Mouse (Mus musculus) hindbrain, postnatal 0 days (tissue): ENCODE results near the gene Urb2. TPM values are rescaled to one million over a fixed set of nuclear protein-coding genes. Genes with fewer than 3 reads are reported as not detected.

Experiments
- ATAC-seq: fragments of 200-750 bp; cut with Nextera tagmentation; 2 replicates; pipeline ENCODE4 v1.8.0; 2017; ENCODE audit warnings: mild to moderate bottlenecking, moderate TSS enrichment, moderate library complexity
- DNase-seq: peaks from one replicate; pipeline ENCODE4 v3.0.0-alpha.2; 2015; ENCODE audit warnings: low spot score
- H3K27ac ChIP-seq: fragments of 300-500 bp; sonication (generic); 2 replicates; pipeline ENCODE4 v1.5.1; 2014; ENCODE audit warnings: mild to moderate bottlenecking
- H3K27me3 ChIP-seq: fragments of 300-500 bp; sonication (generic); 2 replicates; pipeline ENCODE4 v1.6.1; 2014; ENCODE audit warnings: low read length, mixed read lengths; ENCODE audit not compliant: insufficient read depth
- H3K36me3 ChIP-seq: fragments of 300-500 bp; sonication (generic); 2 replicates; pipeline ENCODE4 v1.6.1; 2014; ENCODE audit warnings: low read length, mixed read lengths; ENCODE audit not compliant: insufficient read depth
- H3K4me1 ChIP-seq: fragments of 300-500 bp; sonication (generic); 2 replicates; pipeline ENCODE4 v1.6.1; 2014; ENCODE audit warnings: antibody characterized with exemption, low read length, mixed read lengths; ENCODE audit not compliant: insufficient read depth
- H3K4me2 ChIP-seq: fragments of 300-500 bp; sonication (generic); 2 replicates; pipeline ENCODE4 v1.6.1; 2014; ENCODE audit warnings: low read depth, mild to moderate bottlenecking, low read length, moderate library complexity, mixed read lengths
- H3K4me3 ChIP-seq: fragments of 300-500 bp; sonication (generic); 2 replicates; pipeline ENCODE4 v1.5.1; 2014; ENCODE audit warnings: low read length
- H3K9ac ChIP-seq: fragments of 300-500 bp; sonication (generic); replicated peaks from 2 replicates; pipeline ENCODE4 v1.6.1; 2014; ENCODE audit warnings: mild to moderate bottlenecking, low read length, moderate library complexity, mixed read lengths
- H3K9me3 ChIP-seq: fragments of 300-500 bp; sonication (generic); 2 replicates; pipeline ENCODE4 v1.6.1; 2016; ENCODE audit warnings: low read length, mixed read lengths
- CTCF ChIP-seq: IDR thresholded peaks from 2 replicates; pipeline ENCODE4 v1.5.1; 2016; ENCODE audit warnings: antibody characterized with exemption, control low read depth, low read depth
- WGBS: fragments of 180-500 bp; shearing (Covaris S2); extraction: QIAGEN DNeasy Blood & Tissue Kit; methylation state at CpG from one replicate; pipeline ENCODE4 v1.1.7; 2014; 5-methylcytosine and 5-hydroxymethylcytosine counted together
- polyA plus RNA-seq: library from polyadenylated mRNA; unstranded; fragments of >200 nt; fragmentation: Nextera tagmentation; extraction: Ambion mirVana; gene quantifications from 2 replicates; pipeline ENCODE4 v1.2.1, GENCODE M21; 2015
- total RNA-seq: library from RNA; depleted of rRNA; stranded (reverse); fragments of >200 nt; gene quantifications from 2 replicates; pipeline ENCODE4 v1.2.3, GENCODE M21; 2014; rRNA removed

The Urb2 gene
- total RNA-seq = 9.7 and 13.5 TPM in 2 replicates
- 1.5 and 1.7 TPM in 2 replicates for polyA plus RNA-seq

GRCm38 (mm10) chr8:124021237-124022227, at the start of gene Urb2, which contains the start of gene Taf5l:
TSS of gene Urb2 (plus strand) at chr8:124021508.
TSS of gene Taf5l (minus strand) at chr8:124021397.
- Histone ChIP-seq H3K9me3 (no peaks in the 10 kb centered on the region), H3K4me2 (peak within 1 kb of the TSS; percentile 71), H3K36me3 (0 out of 2 replicates have a peak, but pooled peaks cover 5% of the 10 kb centered on the region), H3K4me1 (peaks cover 16% of the 10 kb centered on the region), H3K27me3 (no peaks in the 10 kb centered on the region), H3K4me3 (peak within 1 kb of the TSS; percentile 71), H3K9ac (peak within 1 kb of the TSS; percentile 72), H3K27ac (peak within 1 kb of the TSS; percentile 87)
- ATAC-seq (peak; percentile 96), DNase-seq (peak; percentile 96)
- TF ChIP-seq CTCF = no peak
- WGBS = 2% methylated on average over 66 of the region's 74 CpGs

DNA sequence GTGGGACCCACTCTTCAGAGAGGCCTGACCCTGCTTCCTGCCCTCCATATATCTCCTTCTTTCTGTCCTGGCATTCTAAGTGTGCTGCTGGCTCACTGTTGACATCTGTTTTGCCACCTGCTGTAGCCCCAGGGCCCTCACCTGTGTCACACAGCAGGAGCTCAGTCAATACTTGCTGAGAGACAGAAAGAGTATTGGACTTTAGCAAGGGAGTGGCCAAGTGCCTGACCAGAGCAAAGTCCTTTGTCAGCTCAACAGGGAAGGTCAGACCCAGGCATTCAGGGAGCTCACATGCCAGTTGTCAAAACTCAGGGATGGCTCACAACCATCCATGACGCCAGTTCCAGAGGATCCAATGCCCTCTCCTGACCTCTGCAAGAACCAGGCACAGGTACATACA, 47.8 kb upstream of the Urb2 start:
- H3K27ac ChIP-seq = no peak overlapping the region
- H3K9ac ChIP-seq = no peak overlapping the region
- H3K27me3 ChIP-seq = no peaks in the 10 kb centered on the region
- no peak overlapping the region for H3K4me3 ChIP-seq
- no peak overlapping the region for H3K4me2 ChIP-seq
- WGBS = 77% methylated on average over 1 of the region's 1 CpGs
- no peaks in the 10 kb centered on the region for H3K4me1 ChIP-seq
- H3K36me3 ChIP-seq = 0 out of 2 replicates have a peak, but pooled peaks cover 6% of the 10 kb centered on the region
- H3K9me3 ChIP-seq = no peaks in the 10 kb centered on the region
- TF ChIP-seq CTCF = no peak
- DNase-seq (no peak), ATAC-seq (no peak)

- DNase-seq = no peak
Measured at GRCm38 (mm10) chr8:123977499-123977898, 43.8 kb upstream of the Urb2 start.

GRCm38 (mm10) chr8:123978166-123978838, 43.0 kb upstream of the Urb2 start:
- no peaks in the 10 kb centered on the region for H3K9me3 ChIP-seq
- no peak overlapping the region for H3K27ac ChIP-seq
- no peak overlapping the region for H3K4me3 ChIP-seq
- H3K36me3 ChIP-seq = no peaks in the 10 kb centered on the region
- DNase-seq = peak; percentile 21
- WGBS = 66% methylated on average over 14 of the region's 14 CpGs
- H3K4me2 ChIP-seq = no peak overlapping the region
- H3K4me1 ChIP-seq = peaks cover 7% of the 10 kb centered on the region
- no peaks in the 10 kb centered on the region for H3K27me3 ChIP-seq
- no peak for TF ChIP-seq CTCF
- ATAC-seq = no peak
- H3K9ac ChIP-seq = 0 out of 2 replicates have a peak overlapping the region, but pooled peaks have one; percentile 13

More at GRCm38 (mm10) chr8:123977499-123977898, 43.8 kb upstream of the Urb2 start:
- Histone ChIP-seq H3K4me3 (no peak overlapping the region), H3K9ac (0 out of 2 replicates have a peak overlapping the region, but pooled peaks have one; percentile 13), H3K4me2 (no peak overlapping the region), H3K9me3 (no peaks in the 10 kb centered on the region), H3K27me3 (no peaks in the 10 kb centered on the region), H3K4me1 (peaks cover 7% of the 10 kb centered on the region), H3K36me3 (no peaks in the 10 kb centered on the region), H3K27ac (no peak overlapping the region)
- no peak for ATAC-seq
- no peak for TF ChIP-seq CTCF
- 76% methylated on average over 4 of the region's 4 CpGs for WGBS

DNA sequence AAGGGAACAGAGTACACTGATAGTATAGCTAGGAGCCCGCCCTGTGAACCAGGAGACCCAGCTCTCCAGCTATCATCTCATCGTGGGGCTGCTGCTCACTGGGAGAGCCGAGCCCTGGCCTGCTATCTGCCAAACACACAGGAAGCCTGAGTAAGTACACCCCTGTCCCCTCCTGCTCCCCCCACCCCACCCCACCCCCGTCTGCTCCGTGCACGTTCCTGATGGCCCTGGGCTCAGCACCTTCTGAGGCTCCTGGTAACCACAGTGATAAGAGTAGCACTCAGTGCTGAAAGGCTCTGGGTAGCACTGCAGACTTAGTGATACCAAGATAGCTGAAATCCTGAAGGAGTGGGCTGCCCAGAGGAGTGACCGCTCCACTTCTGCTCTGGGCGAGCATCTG, 42.4 kb upstream of the Urb2 start:
- ATAC-seq (no peak), DNase-seq (no peak)
- Histone ChIP-seq H3K27ac (no peak overlapping the region), H3K27me3 (no peaks in the 10 kb centered on the region), H3K9me3 (no peaks in the 10 kb centered on the region), H3K4me1 (peaks cover 7% of the 10 kb centered on the region), H3K36me3 (no peaks in the 10 kb centered on the region), H3K9ac (no peak overlapping the region), H3K4me2 (no peak overlapping the region), H3K4me3 (no peak overlapping the region)
- no peak for TF ChIP-seq CTCF
- 81% methylated on average over 8 of the region's 8 CpGs for WGBS

- no peak overlapping the region for H3K27ac ChIP-seq
- H3K27me3 ChIP-seq = no peaks in the 10 kb centered on the region
- no peak for TF ChIP-seq CTCF
- ATAC-seq = no peak
- no peak for DNase-seq
- 69% methylated on average over 4 of the region's 4 CpGs for WGBS
- H3K4me3 ChIP-seq = no peak overlapping the region
- H3K4me1 ChIP-seq = peaks cover 7% of the 10 kb centered on the region
- H3K9ac ChIP-seq = 0 out of 2 replicates have a peak overlapping the region, but pooled peaks have one; percentile 17
- 0 out of 2 replicates have a peak overlapping the region, but pooled peaks have one; percentile 94 for H3K4me2 ChIP-seq
- no peaks in the 10 kb centered on the region for H3K9me3 ChIP-seq
- no peaks in the 10 kb centered on the region for H3K36me3 ChIP-seq
Measured at GRCm38 (mm10) chr8:123980239-123980638, 41.1 kb upstream of the Urb2 start.
